Mouse (Mus musculus) intestine, embryonic 15.5 days (tissue): ENCODE data around the gene Dlgap3. TPM values are rescaled to one million over a fixed set of nuclear protein-coding genes. Genes with fewer than 3 reads are reported as not detected.

ENCODE experiments used
- ATAC-seq: fragments of 200-750 bp; cut with Nextera tagmentation; 2 replicates; pipeline ENCODE4 v1.8.0; 2017; ENCODE audit warnings: moderate TSS enrichment, moderate library complexity
- H3K27ac ChIP-seq: fragments of 300-500 bp; sonication (generic); 2 replicates; pipeline ENCODE4 v1.5.1; 2015; ENCODE audit warnings: mild to moderate bottlenecking, inconsistent platforms
- H3K27me3 ChIP-seq: fragments of 300-500 bp; sonication (generic); replicated peaks from 2 replicates; pipeline ENCODE4 v1.6.1; 2015; ENCODE audit warnings: inconsistent platforms
- H3K36me3 ChIP-seq: fragments of 300-500 bp; sonication (generic); 2 replicates; pipeline ENCODE4 v1.6.1; 2015; ENCODE audit warnings: inconsistent platforms
- H3K4me1 ChIP-seq: fragments of 300-500 bp; sonication (generic); replicated peaks from 2 replicates; pipeline ENCODE4 v1.6.1; 2015; ENCODE audit warnings: inconsistent platforms
- H3K4me2 ChIP-seq: fragments of 300-500 bp; sonication (generic); replicated peaks from 2 replicates; pipeline ENCODE4 v1.6.1; 2015; ENCODE audit warnings: mild to moderate bottlenecking, inconsistent platforms
- H3K4me3 ChIP-seq: fragments of 300-500 bp; sonication (generic); replicated peaks from 2 replicates; pipeline ENCODE4 v1.5.1; 2015; ENCODE audit warnings: inconsistent platforms
- H3K9ac ChIP-seq: fragments of 300-500 bp; sonication (generic); 2 replicates; pipeline ENCODE4 v1.6.1; 2015; ENCODE audit warnings: inconsistent platforms
- H3K9me3 ChIP-seq: fragments of 300-500 bp; sonication (generic); 2 replicates; pipeline ENCODE4 v1.6.1; 2016; ENCODE audit warnings: inconsistent platforms
- WGBS: fragments of 180-500 bp; shearing (Covaris S2); methylation state at CpG from one replicate; pipeline ENCODE4 v1.1.7; 2015; 5-methylcytosine and 5-hydroxymethylcytosine counted together
- polyA plus RNA-seq: library from polyadenylated mRNA; unstranded; fragments of >200 nt; fragmentation: Nextera tagmentation; extraction: Ambion mirVana; gene quantifications from 2 replicates; pipeline ENCODE4 v1.2.1, GENCODE M21; 2015

Dlgap3 gene
- polyA plus RNA-seq, 1 experiment from 2014 or later = 1.2 TPM

DNA sequence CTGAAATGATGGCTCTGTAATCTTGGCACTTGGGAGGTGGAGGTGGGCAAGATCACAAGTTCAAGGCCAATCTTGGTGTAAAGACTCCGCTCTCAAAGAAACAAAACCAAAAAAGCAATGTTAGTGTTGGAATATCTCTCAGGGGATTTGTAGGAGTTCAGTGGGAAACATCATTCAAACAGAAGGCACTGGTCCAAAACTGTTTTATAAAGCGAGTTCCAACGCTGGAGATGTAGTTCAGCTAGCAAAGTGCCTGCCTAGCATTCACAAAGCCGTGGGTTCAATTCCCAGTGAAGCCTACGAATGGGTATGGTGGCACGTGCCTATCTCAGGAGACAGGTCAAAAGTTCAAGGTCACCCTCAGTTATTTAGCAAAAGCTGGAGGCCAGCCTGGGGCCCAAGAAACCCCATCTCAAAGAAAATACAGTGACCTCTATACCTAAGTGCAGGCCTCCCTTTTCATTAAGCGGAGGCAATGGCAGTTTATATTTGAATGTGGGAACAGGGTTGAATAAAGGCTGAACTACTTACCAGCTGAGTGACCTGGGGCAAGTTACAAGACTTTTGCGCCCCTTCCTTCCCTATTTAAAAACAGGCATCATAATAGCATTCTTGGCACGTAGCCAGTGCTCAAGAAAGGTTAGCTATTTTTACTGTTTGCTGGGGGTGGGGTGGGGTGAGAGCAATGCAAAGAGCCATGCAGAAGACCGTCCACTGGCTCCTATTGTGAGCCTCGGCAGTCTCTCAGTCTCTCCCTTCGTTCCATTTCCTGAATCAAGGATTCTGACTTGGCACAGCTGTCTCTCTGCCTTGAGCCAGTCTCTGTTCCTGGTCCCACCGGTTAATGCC, 32.0 kb downstream of the Dlgap3 start:
- H3K4me3 ChIP-seq = no peak overlapping the region
- no peaks in the 10 kb centered on the region for H3K9me3 ChIP-seq
- WGBS = 73% methylated on average over 13 of the region's 13 CpGs
- H3K9ac ChIP-seq = no peak overlapping the region
- ATAC-seq = no peak
- H3K27ac ChIP-seq = no peak overlapping the region
- H3K4me2 ChIP-seq = no peak overlapping the region
- no peaks in the 10 kb centered on the region; the same call in 1 of the 2 replicates for H3K27me3 ChIP-seq
- H3K36me3 ChIP-seq = no peaks in the 10 kb centered on the region
- H3K4me1 ChIP-seq = no peaks in the 10 kb centered on the region

DNA sequence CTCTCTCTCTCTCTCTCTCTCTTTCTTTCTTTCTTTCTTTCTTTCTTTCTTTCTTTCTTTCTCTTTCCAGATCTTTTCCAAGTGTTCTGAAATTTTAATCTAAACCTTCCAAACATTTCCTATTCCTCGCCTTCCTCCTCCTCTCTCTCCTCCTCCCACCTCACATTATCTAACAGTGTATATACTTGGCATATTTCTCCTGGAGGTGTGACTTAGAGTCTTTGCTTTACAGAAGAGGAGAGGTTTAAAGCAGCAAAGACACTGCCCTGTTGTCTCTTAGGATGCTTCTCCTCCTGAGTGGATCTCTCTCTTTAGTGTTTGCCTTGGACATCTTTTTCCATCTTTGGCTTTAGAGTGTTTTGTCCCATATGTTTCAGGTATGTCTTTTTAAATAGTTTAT, 34.1 kb downstream of the Dlgap3 start:
- Histone ChIP-seq H3K9me3 (no peaks in the 10 kb centered on the region), H3K36me3 (no peaks in the 10 kb centered on the region), H3K9ac (no peak overlapping the region), H3K27me3 (no peaks in the 10 kb centered on the region), H3K27ac (no peak overlapping the region), H3K4me2 (no peak overlapping the region), H3K4me3 (no peak overlapping the region), H3K4me1 (no peaks in the 10 kb centered on the region)
- WGBS = 40% methylated on average over 1 of the region's 1 CpGs
- no peak for ATAC-seq

DNA sequence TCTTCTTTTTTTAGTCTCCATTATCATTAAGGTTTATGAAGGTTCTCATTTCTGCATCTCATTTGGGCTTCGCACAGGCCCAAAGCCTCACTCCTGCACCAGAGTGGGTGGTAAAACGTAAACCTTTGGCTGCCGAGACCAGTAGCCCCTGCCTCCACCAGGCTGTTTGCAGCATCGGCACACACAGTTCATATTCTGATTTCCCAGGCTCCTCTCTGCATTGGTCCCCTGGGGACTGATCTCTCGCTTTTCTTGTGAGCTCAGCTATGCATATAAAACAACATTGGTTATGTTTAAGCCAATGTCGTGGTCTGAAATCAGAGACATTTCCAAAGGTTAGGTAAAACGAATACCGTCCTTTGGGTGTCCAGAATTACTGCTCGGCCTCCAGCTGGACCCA, 42.3 kb downstream of the Dlgap3 start:
- Histone ChIP-seq H3K36me3 (no peaks in the 10 kb centered on the region), H3K27me3 (peaks cover 13% of the 10 kb centered on the region), H3K9me3 (no peaks in the 10 kb centered on the region), H3K4me3 (no peak overlapping the region), H3K9ac (no peak overlapping the region), H3K4me1 (no peaks in the 10 kb centered on the region), H3K27ac (no peak overlapping the region), H3K4me2 (no peak overlapping the region)
- no peak for ATAC-seq
- 79% methylated on average over 9 of the region's 9 CpGs for WGBS

DNA sequence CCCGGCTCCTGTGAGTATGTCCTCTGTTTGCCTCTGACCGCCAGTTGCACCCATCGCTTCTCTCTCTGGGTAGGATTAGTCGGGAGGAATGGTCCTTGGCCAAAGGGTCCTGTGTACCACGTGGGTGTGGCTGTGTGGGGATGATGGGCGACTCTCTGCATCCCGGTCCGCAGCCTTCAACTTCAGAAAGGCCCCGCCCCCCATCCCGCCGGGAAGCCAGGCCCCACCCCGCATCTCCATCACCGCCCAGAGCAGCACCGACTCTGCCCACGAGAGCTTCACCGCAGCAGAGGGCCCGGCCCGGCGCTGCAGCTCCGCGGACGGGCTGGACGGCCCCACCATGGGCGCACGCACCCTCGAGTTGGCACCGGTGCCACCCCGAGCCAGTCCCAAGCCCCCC, 45.5 kb downstream of the Dlgap3 start:
- no peaks in the 10 kb centered on the region for H3K36me3 ChIP-seq
- peaks cover 13% of the 10 kb centered on the region for H3K27me3 ChIP-seq
- H3K4me2 ChIP-seq = no peak overlapping the region
- 18% methylated on average over 28 of the region's 28 CpGs for WGBS
- H3K27ac ChIP-seq = no peak overlapping the region
- H3K9ac ChIP-seq = no peak overlapping the region
- H3K9me3 ChIP-seq = no peaks in the 10 kb centered on the region
- no peaks in the 10 kb centered on the region for H3K4me1 ChIP-seq
- ATAC-seq = no peak
- no peak overlapping the region for H3K4me3 ChIP-seq

DNA sequence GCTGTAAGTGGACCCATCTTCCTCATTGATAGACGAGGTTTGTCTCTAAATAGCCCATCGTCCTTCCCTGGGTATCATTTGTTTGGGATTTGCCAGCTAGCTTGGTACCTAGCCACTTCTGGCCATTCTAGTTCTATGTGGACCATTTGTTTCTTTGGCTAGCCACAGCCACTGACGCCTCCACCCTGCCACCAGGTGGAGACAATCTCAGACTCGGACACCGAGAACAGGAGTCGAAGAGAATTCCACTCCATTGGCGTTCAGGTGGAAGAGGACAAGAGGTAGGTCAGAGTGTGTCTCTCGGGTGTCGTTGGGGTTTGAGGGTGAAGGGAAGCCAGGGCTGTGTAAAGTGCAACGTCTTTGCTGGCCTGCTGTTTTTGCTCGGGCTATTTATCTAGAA, 46.1 kb downstream of the Dlgap3 start:
- 44% methylated on average over 11 of the region's 11 CpGs for WGBS
- Histone ChIP-seq H3K9me3 (no peaks in the 10 kb centered on the region), H3K4me3 (no peak overlapping the region), H3K9ac (no peak overlapping the region), H3K4me1 (no peaks in the 10 kb centered on the region), H3K27me3 (peaks cover 13% of the 10 kb centered on the region), H3K4me2 (no peak overlapping the region), H3K27ac (no peak overlapping the region), H3K36me3 (no peaks in the 10 kb centered on the region)
- ATAC-seq = no peak

DNA sequence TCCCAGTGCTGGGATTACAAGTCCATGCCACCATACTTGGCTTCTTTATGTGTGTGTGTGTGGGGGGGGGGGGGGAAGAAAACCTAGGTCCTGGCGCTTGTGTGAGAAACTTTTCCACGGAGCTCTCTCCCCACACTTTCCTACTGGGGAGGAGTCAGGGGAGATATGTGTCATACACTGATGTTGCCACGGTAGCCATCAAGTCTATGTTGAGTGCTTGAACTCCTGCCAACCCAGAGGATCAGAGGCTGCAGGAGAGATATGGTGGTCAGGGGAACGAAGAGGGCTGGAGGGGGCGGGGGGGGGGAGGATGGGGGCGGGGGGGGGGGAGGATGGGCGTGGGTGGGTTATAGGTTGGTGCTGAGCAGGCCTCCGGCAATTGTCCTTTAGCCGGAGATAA, 46.8 kb downstream of the Dlgap3 start:
- no peak overlapping the region for H3K4me2 ChIP-seq
- ATAC-seq = no peak
- 65% methylated on average over 5 of the region's 9 CpGs for WGBS

DNA sequence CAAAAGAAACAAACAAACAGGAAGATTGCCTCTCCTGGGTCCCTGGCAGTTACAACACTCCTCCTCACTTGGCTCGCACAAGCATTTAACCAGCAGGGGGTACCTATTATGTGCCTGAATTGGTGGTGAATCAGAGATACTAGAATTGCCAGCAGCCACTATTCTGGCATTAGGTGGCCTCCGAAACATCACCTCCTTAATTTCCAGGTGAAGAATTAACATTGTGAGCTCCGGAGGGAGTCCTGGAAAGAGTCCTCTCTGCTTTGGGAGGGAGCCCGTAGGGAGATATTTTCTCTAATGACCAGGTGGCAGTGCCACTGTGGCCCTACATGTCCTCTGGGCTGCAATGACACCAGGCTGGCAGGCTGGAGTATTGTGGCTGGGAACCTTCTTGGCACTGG, 47.2 kb downstream of the Dlgap3 start:
- no peak for ATAC-seq
- peaks cover 13% of the 10 kb centered on the region for H3K27me3 ChIP-seq
- H3K27ac ChIP-seq = no peak overlapping the region
- H3K9me3 ChIP-seq = no peaks in the 10 kb centered on the region
- H3K4me1 ChIP-seq = no peaks in the 10 kb centered on the region
- no peak overlapping the region for H3K9ac ChIP-seq
- 82% methylated on average over 4 of the region's 4 CpGs for WGBS
- H3K4me2 ChIP-seq = no peak overlapping the region
- H3K36me3 ChIP-seq = no peaks in the 10 kb centered on the region
- no peak overlapping the region for H3K4me3 ChIP-seq

More for the DNA sequence above, 46.8 kb downstream of the Dlgap3 start:
- Histone ChIP-seq H3K27me3 (peaks cover 13% of the 10 kb centered on the region), H3K9ac (no peak overlapping the region), H3K9me3 (no peaks in the 10 kb centered on the region), H3K4me3 (no peak overlapping the region), H3K4me1 (no peaks in the 10 kb centered on the region), H3K27ac (no peak overlapping the region), H3K36me3 (no peaks in the 10 kb centered on the region)

DNA sequence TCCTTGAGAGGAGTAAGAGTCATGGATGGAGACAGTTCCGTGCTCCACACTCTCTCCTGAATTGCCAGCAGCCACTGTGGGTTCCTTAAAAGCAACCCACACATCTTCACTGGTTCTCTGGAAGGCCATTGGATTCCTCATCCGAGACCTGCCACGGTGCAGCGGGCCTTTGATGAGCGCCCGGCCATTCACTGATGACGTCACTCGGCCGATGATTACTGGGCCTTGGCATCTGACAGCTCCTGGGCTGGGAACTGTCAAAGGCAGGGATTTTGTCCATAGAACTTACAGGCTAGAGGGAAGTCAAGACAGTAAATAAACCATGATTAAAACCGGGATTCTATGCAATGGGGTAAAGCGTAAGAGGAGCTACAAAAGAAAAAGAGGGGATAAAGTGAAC, 48.0 kb downstream of the Dlgap3 start:
- no peak overlapping the region for H3K27ac ChIP-seq
- H3K36me3 ChIP-seq = no peaks in the 10 kb centered on the region
- H3K9me3 ChIP-seq = no peaks in the 10 kb centered on the region
- no peak for ATAC-seq
- no peak overlapping the region for H3K4me2 ChIP-seq
- no peak overlapping the region for H3K9ac ChIP-seq
- peaks cover 13% of the 10 kb centered on the region for H3K27me3 ChIP-seq
- WGBS = 57% methylated on average over 11 of the region's 11 CpGs
- no peak overlapping the region for H3K4me3 ChIP-seq
- no peaks in the 10 kb centered on the region for H3K4me1 ChIP-seq

DNA sequence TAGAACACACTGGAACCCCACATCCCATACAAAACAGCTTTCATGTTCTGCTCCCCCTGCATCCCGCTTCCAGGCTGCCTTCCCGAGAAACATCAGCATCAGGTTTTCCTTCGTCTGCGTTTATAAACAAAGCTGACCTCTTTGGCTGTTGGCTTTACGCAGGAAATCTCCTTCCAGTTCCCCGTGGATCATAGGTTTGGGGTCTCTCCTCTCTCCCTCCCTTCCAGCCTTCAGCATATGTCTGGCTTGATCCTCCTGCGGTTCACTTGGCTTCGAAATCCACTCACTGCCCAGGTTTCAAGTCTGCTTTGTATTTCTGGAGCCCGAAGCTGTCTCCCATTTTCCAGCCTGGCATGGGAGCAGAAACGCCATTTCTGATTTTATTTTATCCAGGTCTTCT, 54.3 kb downstream of the Dlgap3 start:
- WGBS = 30% methylated on average over 10 of the region's 10 CpGs
- Histone ChIP-seq H3K36me3 (no peaks in the 10 kb centered on the region), H3K9ac (no peak overlapping the region), H3K27ac (no peak overlapping the region), H3K4me3 (no peak overlapping the region), H3K4me1 (no peaks in the 10 kb centered on the region), H3K4me2 (no peak overlapping the region), H3K9me3 (no peaks in the 10 kb centered on the region), H3K27me3 (peaks cover 35% of the 10 kb centered on the region)
- ATAC-seq = no peak

DNA sequence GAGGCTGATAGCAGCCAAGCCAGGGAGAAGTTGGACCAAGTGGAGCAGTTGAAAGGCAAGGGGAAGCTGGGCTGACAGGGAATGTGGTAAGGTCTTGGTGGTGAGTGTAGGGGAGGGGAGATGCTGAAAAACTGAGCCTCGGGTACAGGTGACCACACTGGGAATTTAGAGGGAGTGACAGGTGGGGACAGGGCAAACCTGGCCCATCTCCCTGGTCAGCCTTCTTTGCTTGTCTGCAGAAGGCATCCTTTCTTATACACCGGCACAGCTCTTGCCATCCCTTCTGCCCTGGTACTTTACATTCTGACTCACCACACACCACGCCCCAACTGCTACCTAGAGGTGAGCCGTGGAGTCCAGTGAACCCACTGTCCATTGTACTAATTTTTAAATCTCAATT, 54.8 kb downstream of the Dlgap3 start:
- peaks cover 35% of the 10 kb centered on the region for H3K27me3 ChIP-seq

DNA sequence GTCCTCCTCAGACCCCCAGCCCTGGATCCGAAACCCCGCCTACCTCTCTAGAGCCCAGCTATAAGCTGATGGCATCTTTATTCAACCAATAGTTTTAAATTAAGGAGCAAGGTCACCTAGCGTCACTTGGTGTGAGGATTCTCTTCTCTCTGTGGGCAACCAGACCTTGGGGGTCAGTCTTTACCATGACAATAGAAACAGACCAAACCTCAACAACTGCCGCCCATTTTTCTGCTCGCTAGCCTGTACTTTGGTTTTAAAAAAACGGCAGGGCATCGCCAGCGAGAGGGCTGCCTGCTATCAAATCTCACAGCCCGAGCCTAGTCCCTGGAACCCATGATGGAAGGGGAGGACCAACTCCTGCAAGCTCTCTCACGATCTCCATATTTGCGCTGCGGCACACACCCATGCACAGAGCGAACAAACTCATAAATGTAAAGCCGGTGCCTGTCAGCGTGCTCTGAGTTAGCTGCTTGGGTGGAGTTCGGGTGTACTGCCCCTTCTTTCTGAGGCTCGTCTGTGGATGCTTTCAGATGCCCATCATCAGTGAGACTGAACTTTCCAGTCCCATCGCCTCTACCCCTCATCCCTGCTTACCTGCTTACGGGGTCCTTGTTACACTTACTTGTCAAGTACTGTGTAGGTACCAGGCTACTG, 55.6 kb downstream of the Dlgap3 start:
- ATAC-seq = no peak
- no peaks in the 10 kb centered on the region for H3K4me1 ChIP-seq
- H3K9ac ChIP-seq = no peak overlapping the region
- H3K27me3 ChIP-seq = peaks cover 35% of the 10 kb centered on the region
- no peaks in the 10 kb centered on the region for H3K36me3 ChIP-seq
- no peak overlapping the region for H3K4me2 ChIP-seq
- WGBS = 22% methylated on average over 19 of the region's 19 CpGs
- no peak overlapping the region for H3K27ac ChIP-seq
- H3K9me3 ChIP-seq = no peaks in the 10 kb centered on the region
- no peak overlapping the region for H3K4me3 ChIP-seq

More for the DNA sequence above, 54.8 kb downstream of the Dlgap3 start:
- Histone ChIP-seq H3K4me3 (no peak overlapping the region), H3K9me3 (no peaks in the 10 kb centered on the region), H3K9ac (no peak overlapping the region), H3K4me1 (no peaks in the 10 kb centered on the region), H3K27ac (no peak overlapping the region), H3K4me2 (no peak overlapping the region), H3K36me3 (no peaks in the 10 kb centered on the region)
- WGBS = 48% methylated on average over 4 of the region's 4 CpGs
- no peak for ATAC-seq

DNA sequence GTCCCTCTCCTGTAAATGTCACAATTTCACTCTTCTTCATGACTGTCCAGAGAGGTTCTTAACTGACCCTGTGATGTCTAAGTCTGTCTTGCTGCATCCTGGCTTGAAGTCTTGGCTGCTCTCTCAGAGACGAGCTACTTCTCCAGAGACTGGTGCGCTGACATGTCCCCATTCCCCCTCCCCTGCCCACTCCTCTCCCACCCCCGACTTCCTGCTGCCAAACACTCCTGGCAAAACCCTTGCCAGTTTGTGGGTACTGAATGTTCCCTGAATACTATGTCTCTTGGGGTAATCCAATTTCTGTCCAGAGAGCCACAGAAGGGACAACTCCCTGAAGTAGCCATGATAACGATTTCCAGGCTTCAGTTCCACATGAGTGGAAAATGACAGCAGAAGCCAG, 57.1 kb downstream of the Dlgap3 start:
- Histone ChIP-seq H3K36me3 (no peaks in the 10 kb centered on the region), H3K4me2 (no peak overlapping the region), H3K4me3 (no peak overlapping the region), H3K4me1 (no peaks in the 10 kb centered on the region), H3K27ac (no peak overlapping the region), H3K27me3 (peaks cover 35% of the 10 kb centered on the region), H3K9ac (no peak overlapping the region), H3K9me3 (no peaks in the 10 kb centered on the region)
- 48% methylated on average over 4 of the region's 4 CpGs for WGBS
- ATAC-seq = no peak
